Mouse (Mus musculus) spleen, adult 2 months (tissue): Measurements from ENCODE around the gene Gm47791. TPM values are rescaled to one million over a fixed set of nuclear protein-coding genes. Genes with fewer than 3 reads are reported as not detected.

ENCODE experiments used
- DNase-seq, 2 experiments: peaks; one replicate each; pipeline versions ENCODE4 v3.0.0 to v3.0.0-alpha.2; 2012 to 2021; ENCODE audit warnings: low spot score in 2 of 2, low read depth in 1 of 2
- H3K27ac ChIP-seq: fragments of 200-500 bp; 2 replicates; pipeline ENCODE4 v1.5.1; 2012; ENCODE audit warnings: low read length, inconsistent platforms; ENCODE audit not compliant: insufficient read depth
- H3K27me3 ChIP-seq: fragments of 200-500 bp; 2 replicates; pipeline ENCODE4 v1.6.1; 2012; ENCODE audit warnings: mild to moderate bottlenecking, moderate library complexity, low read length, inconsistent platforms; ENCODE audit not compliant: control insufficient read depth, insufficient read depth
- H3K36me3 ChIP-seq: fragments of 200-500 bp; 2 replicates; pipeline ENCODE4 v1.6.1; 2012; ENCODE audit warnings: mild to moderate bottlenecking, low read length, inconsistent platforms; ENCODE audit not compliant: control insufficient read depth, insufficient read depth
- H3K4me1 ChIP-seq: fragments of 200-500 bp; 2 replicates; pipeline ENCODE4 v1.6.1; 2011; ENCODE audit warnings: inconsistent platforms; ENCODE audit not compliant: control insufficient read depth, insufficient read depth, insufficient read length
- H3K4me3 ChIP-seq: fragments of 200-500 bp; 2 replicates; pipeline ENCODE4 v1.5.1; 2011; ENCODE audit warnings: mild to moderate bottlenecking, inconsistent platforms; ENCODE audit not compliant: insufficient read depth, insufficient read length; ENCODE audit errors: extremely low read depth
- CTCF ChIP-seq: fragments of 200-500 bp; IDR thresholded peaks from 2 replicates; pipeline ENCODE4 v1.5.1; 2011; ENCODE audit warnings: mild to moderate bottlenecking, inconsistent platforms; ENCODE audit not compliant: insufficient read depth, insufficient read length, insufficient replicate concordance; ENCODE audit errors: extremely low read depth
- POLR2A ChIP-seq: fragments of 200-500 bp; IDR thresholded peaks from 2 replicates; pipeline ENCODE4 v1.6.1; 2011; ENCODE audit warnings: low read depth, low read length, inconsistent platforms
- WGBS: fragments of 180-500 bp; shearing (Covaris S2); methylation state at CpG from one replicate; pipeline ENCODE4 v1.1.7; 2018; 5-methylcytosine and 5-hydroxymethylcytosine counted together
- polyA plus RNA-seq: library from polyadenylated mRNA; depleted of rRNA; stranded (reverse); fragments of >200 nt; gene quantifications from 2 replicates; pipeline ENCODE4 v1.2.3, GENCODE M21; 2012

Gm47791 gene
- polyA plus RNA-seq, 1 experiment, result not detected

DNA sequence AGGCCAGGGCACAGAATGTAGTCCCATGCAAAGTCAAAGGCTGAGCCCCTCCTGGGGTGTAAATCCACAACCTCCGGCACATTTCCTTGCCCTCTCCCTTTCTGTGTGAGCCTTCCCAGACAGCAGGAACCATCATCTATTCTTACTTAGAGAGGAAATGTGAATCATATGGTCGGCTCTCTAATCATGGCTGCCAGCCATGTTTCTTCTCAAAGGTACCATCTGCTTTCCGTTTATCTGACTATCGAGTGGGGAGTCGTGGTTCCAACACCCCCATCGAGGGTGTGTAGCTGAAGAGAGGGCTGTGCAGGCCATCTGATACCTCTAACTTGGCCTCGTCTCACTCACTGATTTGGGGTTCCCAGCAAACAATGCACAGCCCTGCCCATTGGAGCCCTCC lies 17.0 kb upstream of the Gm47791 start:
- TF ChIP-seq POLR2A, result no peak
- TF ChIP-seq CTCF, result no peak
- 82% methylated on average over 7 of the region's 7 CpGs for WGBS
- Histone ChIP-seq H3K36me3 (no peaks in the 10 kb centered on the region), H3K27ac (no peak overlapping the region), H3K27me3 (no peaks in the 10 kb centered on the region), H3K4me3 (no peak overlapping the region), H3K4me1 (no peaks in the 10 kb centered on the region)
- DNase-seq, result no peak

DNA sequence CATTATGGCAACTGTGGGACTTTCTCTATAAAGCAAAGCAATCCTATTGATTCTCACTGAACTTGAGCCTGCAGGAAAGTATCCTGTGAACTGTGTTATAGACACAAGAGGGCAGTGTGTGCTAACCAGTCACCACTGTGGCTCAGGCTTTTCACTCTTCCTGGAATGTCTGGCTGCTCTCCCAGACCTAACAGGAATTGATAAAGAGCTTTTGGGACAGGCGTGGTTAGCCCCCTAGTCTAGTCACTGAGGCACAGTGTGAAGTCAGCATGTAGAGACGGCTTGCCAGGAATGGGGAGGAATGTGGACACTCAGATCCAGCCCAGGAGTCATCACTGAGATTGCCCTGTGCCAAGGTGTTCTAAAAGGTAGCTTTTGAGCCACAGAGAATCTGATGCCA lies 16.4 kb upstream of the Gm47791 start:
- Histone ChIP-seq H3K4me3 (no peak overlapping the region), H3K36me3 (no peaks in the 10 kb centered on the region), H3K4me1 (no peaks in the 10 kb centered on the region), H3K27ac (no peak overlapping the region), H3K27me3 (no peaks in the 10 kb centered on the region)
- TF ChIP-seq CTCF (peak; percentile 57; the same call in 1 of the 2 replicates), POLR2A (no peak)
- WGBS, result 13% methylated on average over 2 of the region's 2 CpGs
- peak; percentile 1 to 11 for DNase-seq

DNA sequence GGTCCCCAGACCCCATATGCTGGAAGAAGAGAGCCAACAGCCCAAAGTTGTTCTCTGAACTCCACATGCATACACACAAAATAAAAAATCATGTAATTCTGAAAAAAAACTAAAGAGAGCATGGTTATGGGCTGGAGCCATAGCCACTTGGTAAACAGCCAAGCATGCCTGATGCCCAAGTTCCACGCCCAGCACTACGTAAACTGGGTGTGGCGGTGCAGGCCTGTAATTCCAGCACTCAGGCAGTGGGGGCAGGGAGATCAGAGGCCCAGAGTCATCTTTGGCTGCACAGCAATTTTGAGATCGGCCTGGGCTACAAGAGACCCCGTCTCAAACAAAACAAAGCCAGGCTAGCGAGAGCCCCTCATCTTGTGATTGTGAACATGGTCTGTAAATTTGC lies 14.5 kb upstream of the Gm47791 start:
- WGBS, result 83% methylated on average over 6 of the region's 6 CpGs
- H3K27ac ChIP-seq, result no peak overlapping the region

DNA sequence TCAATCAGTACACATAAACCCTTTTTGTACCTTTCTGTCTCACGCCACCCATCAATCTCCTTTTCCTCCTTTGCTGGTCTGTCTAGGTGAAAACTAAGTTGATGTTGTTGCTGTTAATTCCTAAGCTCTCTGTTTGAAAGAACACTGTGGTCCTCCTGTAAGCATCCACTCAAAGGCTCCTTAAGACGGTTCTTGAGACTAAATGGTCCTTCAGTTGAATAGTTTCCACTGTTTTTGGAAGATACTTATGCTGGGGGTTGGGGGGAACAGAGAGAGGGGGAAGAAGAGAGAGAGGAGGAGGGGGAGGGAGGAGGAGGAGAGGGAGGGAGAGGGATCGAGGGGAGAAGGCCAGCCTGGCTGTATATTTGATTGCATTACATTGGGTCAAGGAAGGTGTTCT lies 12.5 kb upstream of the Gm47791 start:
- Histone ChIP-seq H3K27ac (no peak overlapping the region), H3K36me3 (no peaks in the 10 kb centered on the region), H3K4me3 (no peak overlapping the region), H3K4me1 (no peaks in the 10 kb centered on the region), H3K27me3 (no peaks in the 10 kb centered on the region)
- whole genome bisulfite sequencing, result 77% methylated on average over 3 of the region's 3 CpGs
- no peak for DNase-seq
- TF ChIP-seq CTCF (no peak), POLR2A (no peak)

More for the DNA sequence above, 14.5 kb upstream of the Gm47791 start:
- Histone ChIP-seq H3K4me3 (no peak overlapping the region), H3K36me3 (no peaks in the 10 kb centered on the region), H3K4me1 (no peaks in the 10 kb centered on the region), H3K27me3 (no peaks in the 10 kb centered on the region)
- TF ChIP-seq CTCF (no peak), POLR2A (no peak)
- no peak for DNase-seq

DNA sequence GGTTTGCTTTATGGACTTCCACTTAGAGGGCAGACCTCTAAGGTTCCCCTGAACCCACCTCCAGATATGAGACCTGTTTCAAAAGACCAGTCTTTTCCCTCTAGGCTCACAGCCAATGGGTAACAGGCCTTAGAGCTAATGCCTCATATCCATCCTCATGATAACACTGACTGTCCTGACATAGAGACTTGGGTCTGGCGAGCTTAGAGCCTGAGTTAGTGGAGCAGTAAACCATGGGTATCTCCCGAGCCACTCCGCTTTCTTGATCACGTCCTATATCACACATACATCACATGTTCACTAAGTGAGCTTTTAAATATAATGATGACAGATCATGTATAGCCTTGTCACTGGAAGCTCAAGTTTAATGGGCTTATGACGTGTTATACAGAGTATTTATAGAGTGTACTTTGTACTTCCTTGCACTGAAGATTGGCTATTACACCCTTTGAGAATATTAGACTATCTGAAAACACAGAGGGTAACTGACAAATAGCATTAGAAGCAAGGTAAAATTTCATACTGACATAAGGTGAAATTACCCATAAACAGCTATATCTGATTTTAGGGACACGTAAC lies 8.4 kb upstream of the Gm47791 start:
- Histone ChIP-seq H3K36me3 (no peaks in the 10 kb centered on the region), H3K27me3 (no peaks in the 10 kb centered on the region), H3K27ac (no peak overlapping the region), H3K4me3 (no peak overlapping the region), H3K4me1 (no peaks in the 10 kb centered on the region)
- no peak for DNase-seq
- 84% methylated on average over 6 of the region's 6 CpGs for WGBS
- TF ChIP-seq CTCF (no peak), POLR2A (no peak)

DNA sequence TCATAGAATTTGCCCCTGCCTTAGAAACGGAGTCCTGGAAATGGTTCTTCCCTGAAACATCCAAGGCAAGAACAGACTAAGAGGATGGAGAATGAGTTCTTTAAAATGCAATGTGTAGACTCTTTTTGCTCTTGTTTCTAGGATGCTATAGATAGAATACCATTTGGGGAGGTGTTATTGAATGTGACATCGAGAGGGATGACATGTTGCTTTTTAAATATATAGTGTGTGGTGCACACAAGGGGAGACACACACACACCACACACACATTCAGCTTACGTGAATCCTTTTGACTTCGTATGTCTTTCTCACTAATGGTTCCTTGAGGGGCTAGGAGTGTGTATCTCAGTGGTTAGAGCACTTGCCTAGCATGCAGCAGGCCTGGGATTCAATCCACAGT lies 4.2 kb upstream of the Gm47791 start:
- no peaks in the 10 kb centered on the region for H3K27me3 ChIP-seq
- H3K36me3 ChIP-seq, result no peaks in the 10 kb centered on the region
- TF ChIP-seq CTCF, result no peak
- TF ChIP-seq POLR2A, result no peak
- H3K4me1 ChIP-seq, result no peaks in the 10 kb centered on the region
- no peak for DNase-seq
- no peak overlapping the region for H3K4me3 ChIP-seq
- 90% methylated on average over 4 of the region's 4 CpGs for WGBS
- no peak overlapping the region for H3K27ac ChIP-seq

DNA sequence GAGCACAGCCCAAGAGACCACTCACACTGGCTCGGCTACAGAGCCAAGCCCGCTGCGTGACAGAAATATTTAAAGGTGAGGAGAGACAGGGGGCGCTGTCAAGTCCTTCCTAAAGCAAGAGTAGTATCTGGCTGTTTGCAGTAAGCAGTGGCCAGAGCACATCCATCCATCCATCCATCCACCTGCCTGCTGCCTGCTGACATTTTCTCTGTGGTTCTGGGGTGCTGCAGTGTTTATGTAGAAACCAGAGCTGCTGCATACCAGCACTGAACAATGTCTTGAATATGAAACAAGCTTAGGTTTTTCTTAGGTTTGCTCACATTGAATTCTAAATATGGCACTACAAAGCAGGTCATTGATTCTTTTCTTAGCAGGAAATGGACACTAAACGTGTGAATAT lies 2.2 kb upstream of the Gm47791 start:
- H3K27me3 ChIP-seq, result no peaks in the 10 kb centered on the region
- DNase-seq, result no peak
- no peaks in the 10 kb centered on the region for H3K4me1 ChIP-seq
- 86% methylated on average over 5 of the region's 5 CpGs for WGBS
- no peaks in the 10 kb centered on the region for H3K36me3 ChIP-seq
- no peak overlapping the region for H3K4me3 ChIP-seq
- H3K27ac ChIP-seq, result no peak overlapping the region
- TF ChIP-seq CTCF (no peak), POLR2A (no peak)
